13 mouse cellular contexts compared by ENCODE assay signal in genomic region chr14:46923931-46924330, GRCm38 (mm10). TPM values are rescaled to one million over a fixed set of nuclear protein-coding genes. Genes with fewer than 3 reads are reported as not detected.
DNase-seq lines count a peak whose midpoint lies in the region; ATAC-seq and TF ChIP-seq lines count a peak whose summit lies in the region.
"Had no signal": no experiment of that assay in that cellular context is flagged by ENCODE, and none has a peak within 500 bp of the region (broad histone marks: within the 10 kb centered on the region; RNA-seq: fewer than 3 reads in every experiment).

No protein-coding gene starts in this region.

- no peak overlapping the region for H3K4me2 ChIP-seq in kidney, embryonic 15.5 days
- H3K4me2 ChIP-seq: embryonic facial prominence, embryonic 12.5 days; limb, embryonic 15.5 days; stomach, embryonic 15.5 days had no signal

- no peak overlapping the region for H3K9ac ChIP-seq in kidney, embryonic 15.5 days
- H3K9ac ChIP-seq: embryonic facial prominence, embryonic 12.5 days; limb, embryonic 15.5 days; stomach, embryonic 15.5 days had no signal

- peaks cover 13% of the 10 kb centered on the region; the same call in 1 of the 2 replicates for H3K36me3 ChIP-seq in heart, embryonic 10.5 days
- no peaks in the 10 kb centered on the region for H3K36me3 ChIP-seq in kidney, embryonic 15.5 days
- H3K36me3 ChIP-seq: embryonic facial prominence, embryonic 12.5 days; stomach, embryonic 15.5 days had no signal

- no peaks in the 10 kb centered on the region for H3K27me3 ChIP-seq in heart, embryonic 10.5 days (ENCODE audit: insufficient read depth, poor library complexity, severe bottlenecking)
- no peaks in the 10 kb centered on the region for H3K27me3 ChIP-seq in kidney, embryonic 15.5 days
- H3K27me3 ChIP-seq: embryonic facial prominence, embryonic 12.5 days; limb, embryonic 15.5 days; stomach, embryonic 15.5 days had no signal

- intact Hi-C loops in gastrocnemius, adult 2 months (cut with DNase I): loop anchor here (5.0 kb wide), 1 partner anchor 37 kb away; no protein-coding TSS in a partner anchor

- no peaks in the 10 kb centered on the region for H3K9me3 ChIP-seq in heart, embryonic 10.5 days
- H3K9me3 ChIP-seq in kidney, embryonic 15.5 days (replicated peaks): no peaks in the 10 kb centered on the region
- H3K9me3 ChIP-seq: embryonic facial prominence, embryonic 12.5 days; limb, embryonic 15.5 days; stomach, embryonic 15.5 days had no signal

- peak overlapping the region; percentile 85 for H3K27ac ChIP-seq in gastrocnemius, adult 2 months
- no peak overlapping the region for H3K27ac ChIP-seq in heart, embryonic 10.5 days
- H3K27ac ChIP-seq in kidney, embryonic 15.5 days: peak overlapping the region; percentile 1; the same call in 1 of the 2 replicates
- H3K27ac ChIP-seq: embryonic facial prominence, embryonic 12.5 days; limb, embryonic 15.5 days; stomach, embryonic 15.5 days had no signal

- TF ChIP-seq CTCF in gastrocnemius, adult 2 months (IDR thresholded peaks at IDR 0.05): no peak

- peaks cover 41% of the 10 kb centered on the region for H3K4me1 ChIP-seq in heart, embryonic 10.5 days
- H3K4me1 ChIP-seq in kidney, embryonic 15.5 days: 0 out of 2 replicates have a peak, but pooled peaks cover 9% of the 10 kb centered on the region
- H3K4me1 ChIP-seq: stomach, embryonic 15.5 days had no signal

- peak overlapping the region; percentile 28; the same call in 1 of the 2 replicates for H3K4me3 ChIP-seq in gastrocnemius, adult 2 months
- H3K4me3 ChIP-seq in heart, embryonic 10.5 days: no peak overlapping the region
- H3K4me3 ChIP-seq in kidney, embryonic 15.5 days (replicated peaks): no peak overlapping the region
- H3K4me3 ChIP-seq: embryonic facial prominence, embryonic 12.5 days; limb, embryonic 15.5 days; stomach, embryonic 15.5 days had no signal

- 64% methylated on average over 10 of the region's 10 CpGs for WGBS in heart, embryonic 10.5 days
- WGBS in kidney, embryonic 15.5 days: 63% methylated on average over 10 of the region's 10 CpGs

- ATAC-seq in kidney, embryonic 15.5 days (replicated peaks; ENCODE audit: low FRiP score): no peak

- peak; percentile 48 for DNase-seq in gastrocnemius, adult 2 months
- no peak for DNase-seq in gastrocnemius, postnatal 4 days (ENCODE audit: low spot score in 2 of 2)
- peak; percentile 48 for DNase-seq in heart, embryonic 10.5 days (ENCODE audit: low spot score)
- DNase-seq in lung, postnatal 25 days (ENCODE audit: low spot score): peak; percentile 64
- no peak for DNase-seq in layer of hippocampus, adult 18-20 months (ENCODE audit: low spot score in 2 of 2)
- DNase-seq in cerebellum, postnatal 14 days: no peak
- DNase-seq in frontal cortex, postnatal 25 days (ENCODE audit: low spot score in 2 of 2): no peak
- DNase-seq: B cell, adult 2 months; gastrocnemius, postnatal 36 days had no signal

RNA-seq across cellular contexts. Expression of gene Samd4, which starts 41.3 kb away (rescaled TPM):
- total RNA-seq in gastrocnemius, adult 2 months (2021): 10 to 100 TPM; 50.6 to 52.6 TPM
- 10 to 100 TPM; 54.5 to 61.9 TPM for total RNA-seq in gastrocnemius, postnatal 4 days (2021)
- 11.1 and 17.0 TPM in 2 replicates for polyA plus RNA-seq in heart, embryonic 10.5 days (2016; fragmentation: Nextera tagmentation; extraction: Ambion mirVana)
- polyA plus RNA-seq in kidney, embryonic 15.5 days (2015; fragmentation: Nextera tagmentation; extraction: Ambion mirVana): 5.0 and 5.2 TPM in 2 replicates
- total RNA-seq in layer of hippocampus, adult 18-20 months (2021): 10 to 100 TPM; 12.5 to 13.8 TPM

Comparison
In these comparisons a context has a peak if more than half of its experiments do, and no peak if none do; other contexts are left out.
1. DNase-seq: peak in gastrocnemius, adult 2 months (single experiment), heart, embryonic 10.5 days (single experiment) and lung, postnatal 25 days (single experiment); none in gastrocnemius, postnatal 4 days (0 of 2), layer of hippocampus, adult 18-20 months (0 of 2), cerebellum, postnatal 14 days (0 of 2) and frontal cortex, postnatal 25 days (0 of 2).